15 mouse cellular contexts compared by ENCODE assay signal in genomic region chr8:108780766-108781165, GRCm38 (mm10).
"Had no signal": no experiment of that assay in that cellular context is flagged by ENCODE, and none has a peak within 500 bp of the region (broad histone marks: within the 10 kb centered on the region; RNA-seq: fewer than 3 reads in every experiment).

No protein-coding gene starts in this region.

- H3K9ac ChIP-seq: limb, embryonic 15.5 days; liver, embryonic 14.5 days; liver, postnatal 0 days; midbrain, embryonic 12.5 days; stomach, embryonic 15.5 days had no signal

- H3K27me3 ChIP-seq: limb, embryonic 15.5 days; midbrain, embryonic 12.5 days; stomach, embryonic 15.5 days had no signal

- DNase-seq: kidney, postnatal 25 days; liver, postnatal 0 days; lung, postnatal 14 days; right cerebral cortex, adult 18-20 months; right cerebral cortex, postnatal 14 days; right cerebral cortex, postnatal 4 days; thymus, postnatal 25 days had no signal

- H3K9me3 ChIP-seq: limb, embryonic 15.5 days; midbrain, embryonic 12.5 days; stomach, embryonic 15.5 days had no signal

- H3K4me2 ChIP-seq: limb, embryonic 15.5 days; liver, embryonic 11.5 days; midbrain, embryonic 12.5 days; stomach, embryonic 15.5 days had no signal

- H3K4me3 ChIP-seq: layer of hippocampus, adult 2 months; limb, embryonic 15.5 days; midbrain, embryonic 12.5 days; stomach, embryonic 15.5 days had no signal

- H3K36me3 ChIP-seq: limb, embryonic 15.5 days; midbrain, embryonic 12.5 days; stomach, embryonic 15.5 days had no signal

- ATAC-seq: liver, postnatal 0 days; midbrain, embryonic 16.5 days had no signal

- H3K27ac ChIP-seq: kidney, postnatal 0 days; layer of hippocampus, adult 2 months; limb, embryonic 15.5 days; liver, embryonic 14.5 days; midbrain, embryonic 12.5 days; stomach, embryonic 15.5 days had no signal
